Mouse (Mus musculus): ENCODE data around the gene Cphx1. TPM values are rescaled to one million over a fixed set of nuclear protein-coding genes. Genes with fewer than 3 reads are reported as not detected.

Cphx1 gene
- not detected in 2 replicates for polyA plus RNA-seq (2012; rRNA removed; ENCODE audit: low replicate concordance)

GRCm38 (mm10) chr14:25938004-25938403 is at the start of gene Cphx1:
Gene Cphx1 (plus strand): TSS chr14:25938304.

GRCm38 (mm10) chr14:25903000-25903399 is 35.1 kb upstream of the Cphx1 start, which contains the start of gene Plac9a:
Gene Plac9a (minus strand): TSS chr14:25903100.

GRCm38 (mm10) chr14:25927562-25927881 is 10.6 kb upstream of the Cphx1 start, which contains the start of gene Tmem254a:
Gene Tmem254a (minus strand): TSS chr14:25927672.

GRCm38 (mm10) chr14:25978371-25979241 is 40.5 kb downstream of the Cphx1 start, which contains the start of gene Duxbl1:
Gene Duxbl1 (plus strand): TSS chr14:25978577.

Other genes starting within 250 kb of the Cphx1 start
- 46.3 and 54.7 TPM in 2 replicates for gene Ppif, start 244.2 kb upstream of the Cphx1 start, polyA plus RNA-seq (2012; rRNA removed; ENCODE audit: low replicate concordance)
- 98.8 and 137 TPM in 2 replicates for gene Zcchc24, start 169.3 kb upstream of the Cphx1 start, polyA plus RNA-seq (2012; rRNA removed; ENCODE audit: low replicate concordance)
- gene Anxa11, start 96.1 kb upstream of the Cphx1 start, polyA plus RNA-seq (2012; rRNA removed; ENCODE audit: low replicate concordance): 75.0 and 121 TPM in 2 replicates
- 8.3 and 11.2 TPM in 2 replicates for gene Plac9a, start 35.2 kb upstream of the Cphx1 start, polyA plus RNA-seq (2012; rRNA removed; ENCODE audit: low replicate concordance)
- gene Tmem254a, start 10.6 kb upstream of the Cphx1 start, polyA plus RNA-seq (2012; rRNA removed; ENCODE audit: low replicate concordance): 9.6 and 10.5 TPM in 2 replicates
- 0.50 and 2.1 TPM in 2 replicates for gene Duxbl1, start 40.3 kb downstream of the Cphx1 start, polyA plus RNA-seq (2012; rRNA removed; ENCODE audit: low replicate concordance)
- gene Gm9780, start 104.4 kb downstream of the Cphx1 start, polyA plus RNA-seq (2012; rRNA removed; ENCODE audit: low replicate concordance): 541 and 599 TPM in 2 replicates
- 45.4 and 71.4 TPM in 2 replicates for gene Tmem254c, start 129.1 kb downstream of the Cphx1 start, polyA plus RNA-seq (2012; rRNA removed; ENCODE audit: low replicate concordance)
- not detected in 2 replicates for gene Cphx2, start 143.2 kb downstream of the Cphx1 start, polyA plus RNA-seq (2012; rRNA removed; ENCODE audit: low replicate concordance)
- gene Cphx3, start 144.0 kb downstream of the Cphx1 start, polyA plus RNA-seq (2012; rRNA removed; ENCODE audit: low replicate concordance): not detected in 2 replicates
- gene Duxbl2, start 180.0 kb downstream of the Cphx1 start, polyA plus RNA-seq (2012; rRNA removed; ENCODE audit: low replicate concordance): 0.26 and 1.7 TPM in 2 replicates
- 187 and 215 TPM in 2 replicates for gene Plac9b, start 244.2 kb downstream of the Cphx1 start, polyA plus RNA-seq (2012; rRNA removed; ENCODE audit: low replicate concordance)